Mouse (Mus musculus) stomach, postnatal 0 days (tissue): ENCODE results near the gene Hsdl2. TPM values are rescaled to one million over a fixed set of nuclear protein-coding genes. Genes with fewer than 3 reads are reported as not detected.

Source experiments
- ATAC-seq: fragments of 200-750 bp; cut with Nextera tagmentation; 2 replicates; pipeline ENCODE4 v1.8.0; 2017; ENCODE audit not compliant: low FRiP score, low TSS enrichment
- DNase-seq: peaks from one replicate; pipeline ENCODE4 v3.0.0-alpha.2; 2016; ENCODE audit warnings: low spot score
- H3K27ac ChIP-seq: fragments of 300-500 bp; sonication (generic); replicated peaks from 2 replicates; pipeline ENCODE4 v1.5.1; 2014; ENCODE audit warnings: mild to moderate bottlenecking, control low read depth
- H3K27me3 ChIP-seq: fragments of 300-500 bp; sonication (generic); 2 replicates; pipeline ENCODE4 v1.6.1; 2014; ENCODE audit warnings: low read length; ENCODE audit not compliant: control insufficient read depth, insufficient read depth
- H3K36me3 ChIP-seq: fragments of 300-500 bp; sonication (generic); 2 replicates; pipeline ENCODE4 v1.6.1; 2014; ENCODE audit warnings: low read length, mixed read lengths; ENCODE audit not compliant: control insufficient read depth, insufficient read depth
- H3K4me1 ChIP-seq: fragments of 300-500 bp; sonication (generic); replicated peaks from 2 replicates; pipeline ENCODE4 v1.6.1; 2014; ENCODE audit warnings: antibody characterized with exemption; ENCODE audit not compliant: control insufficient read depth, insufficient read depth
- H3K4me2 ChIP-seq: fragments of 300-500 bp; sonication (generic); replicated peaks from 2 replicates; pipeline ENCODE4 v1.6.1; 2014; ENCODE audit warnings: low read depth, mild to moderate bottlenecking, control low read depth, moderate library complexity
- H3K4me3 ChIP-seq: fragments of 300-500 bp; sonication (generic); 2 replicates; pipeline ENCODE4 v1.5.1; 2014; ENCODE audit warnings: low read depth, low read length, control low read depth
- H3K9ac ChIP-seq: fragments of 300-500 bp; sonication (generic); 2 replicates; pipeline ENCODE4 v1.6.1; 2014; ENCODE audit warnings: mild to moderate bottlenecking, low read length, control low read depth, mixed read lengths
- H3K9me3 ChIP-seq: fragments of 300-500 bp; sonication (generic); 2 replicates; pipeline ENCODE4 v1.6.1; 2016; ENCODE audit warnings: low read length; ENCODE audit not compliant: control insufficient read depth
- CTCF ChIP-seq: IDR thresholded peaks from 2 replicates; pipeline ENCODE4 v1.5.1; 2016; ENCODE audit warnings: antibody characterized with exemption, low read depth, mild to moderate bottlenecking, moderate library complexity
- EP300 ChIP-seq: optimal IDR thresholded peaks from 2 replicates; pipeline ENCODE3; 2016; ENCODE audit warnings: antibody characterized with exemption
- WGBS: fragments of 180-500 bp; shearing (Covaris S2); extraction: QIAGEN DNeasy Blood & Tissue Kit; methylation state at CpG from one replicate; pipeline ENCODE4 v1.1.7; 2014; 5-methylcytosine and 5-hydroxymethylcytosine counted together
- polyA plus RNA-seq: library from polyadenylated mRNA; unstranded; fragments of >200 nt; fragmentation: Nextera tagmentation; extraction: Ambion mirVana; gene quantifications from 2 replicates; pipeline ENCODE4 v1.2.1, GENCODE M21; 2015

Hsdl2 gene
- polyA plus RNA-seq, 1 experiment from 2014 or later, result 49.4 TPM

GRCm38 (mm10) chr4:59546285-59547071, 34.9 kb upstream of the Hsdl2 start:
- ATAC-seq (no peak), DNase-seq (no peak)
- Histone ChIP-seq H3K9me3 (no peaks in the 10 kb centered on the region), H3K27me3 (no peaks in the 10 kb centered on the region), H3K4me3 (no peak overlapping the region), H3K9ac (no peak overlapping the region), H3K4me1 (no peaks in the 10 kb centered on the region), H3K27ac (no peak overlapping the region), H3K4me2 (peak overlapping the region; percentile 58), H3K36me3 (no peaks in the 10 kb centered on the region)
- TF ChIP-seq EP300 (no peak), CTCF (no peak)
- 36% methylated on average over 7 of the region's 7 CpGs for WGBS

- peak overlapping the region; percentile 58 for H3K4me2 ChIP-seq
- no peaks in the 10 kb centered on the region for H3K4me1 ChIP-seq
- WGBS, result 16% methylated on average over 11 of the region's 11 CpGs
- H3K27ac ChIP-seq, result no peak overlapping the region
- DNase-seq (no peak), ATAC-seq (no peak)
- H3K27me3 ChIP-seq, result no peaks in the 10 kb centered on the region
- H3K9ac ChIP-seq, result no peak overlapping the region; the same call in 1 of the 2 replicates
- H3K4me3 ChIP-seq, result peak overlapping the region; percentile 98
- TF ChIP-seq EP300, result no peak
- no peak for TF ChIP-seq CTCF
- H3K9me3 ChIP-seq, result no peaks in the 10 kb centered on the region
- H3K36me3 ChIP-seq, result no peaks in the 10 kb centered on the region
Observed at GRCm38 (mm10) chr4:59547136-59547889, 34.0 kb upstream of the Hsdl2 start.

GRCm38 (mm10) chr4:59548011-59548559, 33.3 kb upstream of the Hsdl2 start:
- no peak for DNase-seq
- H3K9ac ChIP-seq, result peak overlapping the region; percentile 96
- H3K4me2 ChIP-seq, result peak overlapping the region; percentile 58
- TF ChIP-seq EP300, result no peak
- TF ChIP-seq CTCF, result no peak
- H3K27ac ChIP-seq, result peak overlapping the region; percentile 99
- H3K4me1 ChIP-seq, result no peaks in the 10 kb centered on the region
- ATAC-seq, result no peak
- H3K27me3 ChIP-seq, result no peaks in the 10 kb centered on the region
- no peaks in the 10 kb centered on the region for H3K36me3 ChIP-seq
- no peaks in the 10 kb centered on the region for H3K9me3 ChIP-seq
- WGBS, result 3% methylated on average over 18 of the region's 18 CpGs
- peak overlapping the region; percentile 98 for H3K4me3 ChIP-seq

GRCm38 (mm10) chr4:59548560-59549174, 32.7 kb upstream of the Hsdl2 start:
- DNase-seq (peak; percentile 87), ATAC-seq (peak; percentile 79)
- H3K27me3 ChIP-seq, result no peaks in the 10 kb centered on the region
- no peaks in the 10 kb centered on the region for H3K9me3 ChIP-seq
- WGBS, result under 1% methylated on average over 67 of the region's 83 CpGs
- H3K4me3 ChIP-seq, result peak overlapping the region; percentile 98
- TF ChIP-seq CTCF (no peak), EP300 (no peak)
- peak overlapping the region; percentile 58 for H3K4me2 ChIP-seq
- no peaks in the 10 kb centered on the region for H3K4me1 ChIP-seq
- H3K9ac ChIP-seq, result peak overlapping the region; percentile 96
- H3K27ac ChIP-seq, result peak overlapping the region; percentile 99
- H3K36me3 ChIP-seq, result no peaks in the 10 kb centered on the region

GRCm38 (mm10) chr4:59549175-59549976, 32.0 kb upstream of the Hsdl2 start, which contains the start of gene Ptbp3:
Gene Ptbp3 (minus strand): TSS chr4:59549364.
- DNase-seq, result peak; percentile 98
- H3K4me3 ChIP-seq, result peak within 1 kb of the TSS; percentile 98
- peak within 1 kb of the TSS; percentile 92 for H3K4me2 ChIP-seq
- H3K27ac ChIP-seq, result peak within 1 kb of the TSS; percentile 99
- H3K9ac ChIP-seq, result peak within 1 kb of the TSS; percentile 96
- H3K36me3 ChIP-seq, result no peaks in the 10 kb centered on the region
- TF ChIP-seq EP300 (no peak), CTCF (peak; percentile 24; the same call in 1 of the 2 replicates)
- WGBS, result under 1% methylated on average over 59 of the region's 83 CpGs
- no peaks in the 10 kb centered on the region for H3K27me3 ChIP-seq
- no peaks in the 10 kb centered on the region for H3K4me1 ChIP-seq
- ATAC-seq, result peak; percentile 93
- no peaks in the 10 kb centered on the region for H3K9me3 ChIP-seq
